Mouse (Mus musculus) midbrain, embryonic 11.5 days (tissue): ENCODE data around the gene Ly6g6e. TPM values are rescaled to one million over a fixed set of nuclear protein-coding genes. Genes with fewer than 3 reads are reported as not detected.

ENCODE experiments used
- polyA plus RNA-seq: library from polyadenylated mRNA; unstranded; fragments of >200 nt; fragmentation: Nextera tagmentation; extraction: Ambion mirVana; gene quantifications from 2 replicates; pipeline ENCODE4 v1.2.1, GENCODE M21; 2014

Gene Ly6g6e
- polyA plus RNA-seq, 1 experiment from 2014 or later, result not detected

Other genes starting within 250 kb of the Ly6g6e start
- gene Stk19, start 240.0 kb upstream of the Ly6g6e start, polyA plus RNA-seq, result 20.2 and 21.5 TPM in 2 replicates
- gene Dxo, start 239.9 kb upstream of the Ly6g6e start, polyA plus RNA-seq, result 60.7 and 64.8 TPM in 2 replicates
- 30.7 and 36.2 TPM in 2 replicates for gene Skiv2l, start 226.7 kb upstream of the Ly6g6e start, polyA plus RNA-seq
- 117 and 125 TPM in 2 replicates for gene Nelfe, start 226.5 kb upstream of the Ly6g6e start, polyA plus RNA-seq
- gene Cfb, start 214.4 kb upstream of the Ly6g6e start, polyA plus RNA-seq, result 1.6 and 1.9 TPM in 2 replicates
- gene Zbtb12, start 197.4 kb upstream of the Ly6g6e start, polyA plus RNA-seq, result 2.5 and 2.9 TPM in 2 replicates
- gene Gm20547, start 194.9 kb upstream of the Ly6g6e start, polyA plus RNA-seq, result 0.05 and 0.15 TPM in 2 replicates
- gene C2, start 178.6 kb upstream of the Ly6g6e start, polyA plus RNA-seq, result 0.83 and 1.5 TPM in 2 replicates
- 56.9 and 60.5 TPM in 2 replicates for gene Ehmt2, start 178.4 kb upstream of the Ly6g6e start, polyA plus RNA-seq
- gene Slc44a4, start 162.4 kb upstream of the Ly6g6e start, polyA plus RNA-seq, result not detected in 2 replicates
- gene Neu1, start 145.6 kb upstream of the Ly6g6e start, polyA plus RNA-seq, result 11.0 and 12.3 TPM in 2 replicates
- 0.08 and 0.26 TPM in 2 replicates for gene Hspa1b, start 117.7 kb upstream of the Ly6g6e start, polyA plus RNA-seq
- not detected in 2 replicates for gene Gm20481, start 107.0 kb upstream of the Ly6g6e start, polyA plus RNA-seq
- 0.59 and 1.2 TPM in 2 replicates for gene Hspa1a, start 104.7 kb upstream of the Ly6g6e start, polyA plus RNA-seq
- gene Hspa1l, start 104.2 kb upstream of the Ly6g6e start, polyA plus RNA-seq, result 1.4 and 2.0 TPM in 2 replicates
- gene Lsm2, start 95.0 kb upstream of the Ly6g6e start, polyA plus RNA-seq, result 213 and 234 TPM in 2 replicates
- 76.1 and 81.2 TPM in 2 replicates for gene Vars, start 75.9 kb upstream of the Ly6g6e start, polyA plus RNA-seq
- 0.07 TPM in 1 of 2 replicates, not detected in the other for gene Vwa7, start 60.3 kb upstream of the Ly6g6e start, polyA plus RNA-seq
- 5.3 and 7.3 TPM in 2 replicates for gene Sapcd1, start 48.9 kb upstream of the Ly6g6e start, polyA plus RNA-seq
- 5.0 and 5.2 TPM in 2 replicates for gene Msh5, start 30.2 kb upstream of the Ly6g6e start, polyA plus RNA-seq
- gene Clic1, start 26.9 kb upstream of the Ly6g6e start, polyA plus RNA-seq, result 73.8 and 83.9 TPM in 2 replicates
- 614 and 653 TPM in 2 replicates for gene Ddah2, start 17.9 kb upstream of the Ly6g6e start, polyA plus RNA-seq
- not detected in 2 replicates for gene Ly6g6c, start 11.5 kb upstream of the Ly6g6e start, polyA plus RNA-seq
- gene Mpig6b, start 10.7 kb upstream of the Ly6g6e start, polyA plus RNA-seq, result 0.76 and 0.89 TPM in 2 replicates
- 0.97 and 1.5 TPM in 2 replicates for gene Ly6g6d, start 1.2 kb downstream of the Ly6g6e start, polyA plus RNA-seq
- 0.28 and 0.74 TPM in 2 replicates for gene Ly6g6f, start 8.7 kb downstream of the Ly6g6e start, polyA plus RNA-seq
- gene Abhd16a, start 12.4 kb downstream of the Ly6g6e start, polyA plus RNA-seq, result 40.5 and 45.2 TPM in 2 replicates
- not detected in 2 replicates for gene Ly6g5c, start 31.4 kb downstream of the Ly6g6e start, polyA plus RNA-seq
- 0.86 and 1.2 TPM in 2 replicates for gene Ly6g5b, start 38.5 kb downstream of the Ly6g6e start, polyA plus RNA-seq
- gene Gpank1, start 44.6 kb downstream of the Ly6g6e start, polyA plus RNA-seq, result 24.4 and 26.3 TPM in 2 replicates
- gene Csnk2b, start 45.2 kb downstream of the Ly6g6e start, polyA plus RNA-seq, result 293 and 299 TPM in 2 replicates
- 7.1 and 8.1 TPM in 2 replicates for gene D17H6S53E, start 49.5 kb downstream of the Ly6g6e start, polyA plus RNA-seq
- gene Apom, start 55.1 kb downstream of the Ly6g6e start, polyA plus RNA-seq, result 0.37 and 0.45 TPM in 2 replicates
- 96.0 and 104 TPM in 2 replicates for gene Bag6, start 58.3 kb downstream of the Ly6g6e start, polyA plus RNA-seq
- 138 and 153 TPM in 2 replicates for gene Prrc2a, start 88.0 kb downstream of the Ly6g6e start, polyA plus RNA-seq
- gene Aif1, start 99.2 kb downstream of the Ly6g6e start, polyA plus RNA-seq, result 7.8 and 8.4 TPM in 2 replicates
- gene Lst1, start 111.5 kb downstream of the Ly6g6e start, polyA plus RNA-seq, result 7.8 and 10.2 TPM in 2 replicates
- gene Ltb, start 117.5 kb downstream of the Ly6g6e start, polyA plus RNA-seq, result 0.41 TPM in 1 of 2 replicates, not detected in the other
- gene Tnf, start 125.1 kb downstream of the Ly6g6e start, polyA plus RNA-seq, result 0.26 TPM in 1 of 2 replicates, not detected in the other
- gene Lta, start 128.4 kb downstream of the Ly6g6e start, polyA plus RNA-seq, result not detected in 2 replicates
- gene Gm16181, start 143.9 kb downstream of the Ly6g6e start, polyA plus RNA-seq, result not detected in 2 replicates
- gene Atp6v1g2, start 156.8 kb downstream of the Ly6g6e start, polyA plus RNA-seq, result 17.0 and 17.8 TPM in 2 replicates
- gene Nfkbil1, start 158.9 kb downstream of the Ly6g6e start, polyA plus RNA-seq, result 3.3 and 4.4 TPM in 2 replicates
- 649 and 657 TPM in 2 replicates for gene Ddx39b, start 164.8 kb downstream of the Ly6g6e start, polyA plus RNA-seq
- gene H2-D1, start 185.8 kb downstream of the Ly6g6e start, polyA plus RNA-seq, result 42.2 and 45.9 TPM in 2 replicates
- gene H2-Q1, start 243.5 kb downstream of the Ly6g6e start, polyA plus RNA-seq, result not detected in 2 replicates